Mouse (Mus musculus): ENCODE measurements around the gene Fgd3. TPM values are rescaled to one million over a fixed set of nuclear protein-coding genes. Genes with fewer than 3 reads are reported as not detected.

Fgd3 gene
- polyA plus RNA-seq, 1 experiment from 2014 or later, result 1.1 TPM

GRCm38 (mm10) chr13:49242321-49243065 is 77.6 kb downstream of the Fgd3 start:
- H3K4me3 ChIP-seq, result no peak overlapping the region
- H3K27me3 ChIP-seq, result peaks cover 28% of the 10 kb centered on the region
- no peaks in the 10 kb centered on the region for H3K9me3 ChIP-seq
- H3K36me3 ChIP-seq, result no peaks in the 10 kb centered on the region
- ATAC-seq (ENCODE audit: low FRiP score, low read depth), result no peak
- H3K4me2 ChIP-seq (replicated peaks), result no peak overlapping the region
- peaks cover 2% of the 10 kb centered on the region for H3K4me1 ChIP-seq
- no peak overlapping the region for H3K27ac ChIP-seq (replicated peaks)
- no peak overlapping the region for H3K9ac ChIP-seq (replicated peaks)
- 73% methylated on average over 9 of the region's 9 CpGs for WGBS

- Histone ChIP-seq H3K9me3 (no peaks in the 10 kb centered on the region), H3K4me3 (no peak overlapping the region), H3K9ac (replicated peaks) (no peak overlapping the region), H3K4me2 (replicated peaks) (no peak overlapping the region), H3K36me3 (no peaks in the 10 kb centered on the region), H3K27me3 (peaks cover 4% of the 10 kb centered on the region; the same call in 1 of the 2 replicates), H3K4me1 (no peaks in the 10 kb centered on the region), H3K27ac (replicated peaks) (no peak overlapping the region)
- ATAC-seq (ENCODE audit: low FRiP score, low read depth), result no peak
- 91% methylated on average over 8 of the region's 8 CpGs for WGBS
Measured at GRCm38 (mm10) chr13:49238737-49239136, 81.4 kb downstream of the Fgd3 start.

GRCm38 (mm10) chr13:49237617-49238016 is 82.5 kb downstream of the Fgd3 start:
- WGBS, result 90% methylated on average over 8 of the region's 8 CpGs
- peaks cover 4% of the 10 kb centered on the region; the same call in 1 of the 2 replicates for H3K27me3 ChIP-seq
- H3K9ac ChIP-seq (replicated peaks), result no peak overlapping the region
- no peak for ATAC-seq (ENCODE audit: low FRiP score, low read depth)
- no peaks in the 10 kb centered on the region for H3K36me3 ChIP-seq
- H3K27ac ChIP-seq (replicated peaks), result no peak overlapping the region
- H3K4me3 ChIP-seq, result no peak overlapping the region
- no peaks in the 10 kb centered on the region for H3K9me3 ChIP-seq
- no peak overlapping the region for H3K4me2 ChIP-seq (replicated peaks)
- no peaks in the 10 kb centered on the region for H3K4me1 ChIP-seq

- H3K4me3 ChIP-seq, result no peak overlapping the region
- no peaks in the 10 kb centered on the region for H3K27me3 ChIP-seq
- H3K9ac ChIP-seq (replicated peaks), result no peak overlapping the region
- no peak overlapping the region for H3K27ac ChIP-seq (replicated peaks)
- no peaks in the 10 kb centered on the region for H3K36me3 ChIP-seq
- H3K4me1 ChIP-seq, result no peaks in the 10 kb centered on the region
- no peaks in the 10 kb centered on the region for H3K9me3 ChIP-seq
- WGBS, result 93% methylated on average over 4 of the region's 4 CpGs
- ATAC-seq (ENCODE audit: low FRiP score, low read depth), result no peak
- no peak overlapping the region for H3K4me2 ChIP-seq (replicated peaks)
Measured at GRCm38 (mm10) chr13:49234711-49235110, 85.4 kb downstream of the Fgd3 start.

- no peak for ATAC-seq (ENCODE audit: low FRiP score, low read depth)
- no peak overlapping the region for H3K27ac ChIP-seq (replicated peaks)
- 96% methylated on average over 8 of the region's 8 CpGs for whole genome bisulfite sequencing
- H3K4me1 ChIP-seq, result no peaks in the 10 kb centered on the region
- H3K9me3 ChIP-seq, result no peaks in the 10 kb centered on the region
- H3K27me3 ChIP-seq, result no peaks in the 10 kb centered on the region
- H3K36me3 ChIP-seq, result no peaks in the 10 kb centered on the region
- H3K9ac ChIP-seq (replicated peaks), result no peak overlapping the region
- no peak overlapping the region for H3K4me2 ChIP-seq (replicated peaks)
- H3K4me3 ChIP-seq, result no peak overlapping the region
Measured at GRCm38 (mm10) chr13:49233792-49234572, 86.1 kb downstream of the Fgd3 start.

GRCm38 (mm10) chr13:49225633-49226032 is 94.5 kb downstream of the Fgd3 start:
- no peaks in the 10 kb centered on the region for H3K36me3 ChIP-seq
- no peak overlapping the region for H3K9ac ChIP-seq (replicated peaks)
- H3K4me2 ChIP-seq (replicated peaks), result no peak overlapping the region
- no peaks in the 10 kb centered on the region; the same call in 1 of the 2 replicates for H3K9me3 ChIP-seq
- no peak overlapping the region for H3K4me3 ChIP-seq
- ATAC-seq (ENCODE audit: low FRiP score, low read depth), result no peak
- H3K27ac ChIP-seq (replicated peaks), result no peak overlapping the region
- H3K4me1 ChIP-seq, result no peaks in the 10 kb centered on the region
- H3K27me3 ChIP-seq, result peaks cover 11% of the 10 kb centered on the region; the same call in 1 of the 2 replicates
- WGBS, result 27% methylated on average over 4 of the region's 4 CpGs

GRCm38 (mm10) chr13:49225159-49225558 is 95.0 kb downstream of the Fgd3 start:
- no peaks in the 10 kb centered on the region for H3K36me3 ChIP-seq
- no peak overlapping the region for H3K4me2 ChIP-seq (replicated peaks)
- H3K9ac ChIP-seq (replicated peaks), result no peak overlapping the region
- peaks cover 15% of the 10 kb centered on the region; the same call in 1 of the 2 replicates for H3K27me3 ChIP-seq
- no peak overlapping the region for H3K4me3 ChIP-seq
- no peaks in the 10 kb centered on the region for H3K4me1 ChIP-seq
- no peak overlapping the region for H3K27ac ChIP-seq (replicated peaks)
- WGBS, result 67% methylated on average over 3 of the region's 3 CpGs
- no peaks in the 10 kb centered on the region; the same call in 1 of the 2 replicates for H3K9me3 ChIP-seq
- no peak for ATAC-seq (ENCODE audit: low FRiP score, low read depth)

GRCm38 (mm10) chr13:49224729-49225128 is 95.4 kb downstream of the Fgd3 start:
- Histone ChIP-seq H3K36me3 (no peaks in the 10 kb centered on the region), H3K4me2 (replicated peaks) (no peak overlapping the region), H3K4me3 (no peak overlapping the region), H3K4me1 (no peaks in the 10 kb centered on the region), H3K27ac (replicated peaks) (no peak overlapping the region), H3K27me3 (peaks cover 15% of the 10 kb centered on the region; the same call in 1 of the 2 replicates), H3K9ac (replicated peaks) (no peak overlapping the region), H3K9me3 (no peaks in the 10 kb centered on the region; the same call in 1 of the 2 replicates)
- no peak for ATAC-seq (ENCODE audit: low FRiP score, low read depth)
- WGBS, result 27% methylated on average over 6 of the region's 6 CpGs

- no peak overlapping the region for H3K27ac ChIP-seq (replicated peaks)
- H3K4me1 ChIP-seq, result no peaks in the 10 kb centered on the region
- H3K9me3 ChIP-seq, result no peaks in the 10 kb centered on the region; the same call in 1 of the 2 replicates
- no peaks in the 10 kb centered on the region for H3K36me3 ChIP-seq
- H3K4me3 ChIP-seq, result no peak overlapping the region
- no peak for ATAC-seq (ENCODE audit: low FRiP score, low read depth)
- no peak overlapping the region; the same call in 1 of the 2 replicates for H3K9ac ChIP-seq (replicated peaks)
- H3K27me3 ChIP-seq, result peaks cover 15% of the 10 kb centered on the region; the same call in 1 of the 2 replicates
- no peak overlapping the region for H3K4me2 ChIP-seq (replicated peaks)
- 20% methylated on average over 10 of the region's 10 CpGs for WGBS
Measured at GRCm38 (mm10) chr13:49224314-49224713, 95.8 kb downstream of the Fgd3 start.

- peaks cover 7% of the 10 kb centered on the region; the same call in 1 of the 2 replicates for H3K4me1 ChIP-seq
- no peak overlapping the region for H3K4me2 ChIP-seq (replicated peaks)
- peaks cover 38% of the 10 kb centered on the region for H3K27me3 ChIP-seq
- H3K9ac ChIP-seq (replicated peaks), result no peak overlapping the region
- no peak overlapping the region for H3K4me3 ChIP-seq
- no peak for ATAC-seq (ENCODE audit: low FRiP score, low read depth)
- no peaks in the 10 kb centered on the region for H3K36me3 ChIP-seq
- H3K27ac ChIP-seq (replicated peaks), result no peak overlapping the region
- no peaks in the 10 kb centered on the region; the same call in 1 of the 2 replicates for H3K9me3 ChIP-seq
- WGBS, result 20% methylated on average over 5 of the region's 5 CpGs
Measured at GRCm38 (mm10) chr13:49220912-49221311, 99.2 kb downstream of the Fgd3 start.

- 91% methylated on average over 4 of the region's 4 CpGs for WGBS
- no peak overlapping the region for H3K9ac ChIP-seq (replicated peaks)
- H3K27ac ChIP-seq (replicated peaks), result no peak overlapping the region
- peaks cover 14% of the 10 kb centered on the region; the same call in 1 of the 2 replicates for H3K4me1 ChIP-seq
- ATAC-seq (ENCODE audit: low FRiP score, low read depth), result no peak
- H3K4me2 ChIP-seq (replicated peaks), result no peak overlapping the region
- H3K4me3 ChIP-seq, result no peak overlapping the region
- H3K27me3 ChIP-seq, result peaks cover 49% of the 10 kb centered on the region
- H3K9me3 ChIP-seq, result no peaks in the 10 kb centered on the region; the same call in 1 of the 2 replicates
- no peaks in the 10 kb centered on the region for H3K36me3 ChIP-seq
Measured at GRCm38 (mm10) chr13:49219367-49219766, 100.7 kb downstream of the Fgd3 start.

GRCm38 (mm10) chr13:49218651-49219050 is 101.5 kb downstream of the Fgd3 start:
- 37% methylated on average over 3 of the region's 3 CpGs for WGBS
- H3K9ac ChIP-seq (replicated peaks), result no peak overlapping the region
- peaks cover 14% of the 10 kb centered on the region; the same call in 1 of the 2 replicates for H3K4me1 ChIP-seq
- no peak for ATAC-seq (ENCODE audit: low FRiP score, low read depth)
- no peak overlapping the region for H3K27ac ChIP-seq (replicated peaks)
- no peaks in the 10 kb centered on the region for H3K36me3 ChIP-seq
- H3K4me2 ChIP-seq (replicated peaks), result no peak overlapping the region
- H3K27me3 ChIP-seq, result peaks cover 45% of the 10 kb centered on the region
- H3K4me3 ChIP-seq, result no peak overlapping the region
- no peaks in the 10 kb centered on the region; the same call in 1 of the 2 replicates for H3K9me3 ChIP-seq
